Mouse (Mus musculus) liver, embryonic 16.5 days (tissue): ENCODE results near the gene Gzmb. TPM values are rescaled to one million over a fixed set of nuclear protein-coding genes. Genes with fewer than 3 reads are reported as not detected.
"Not testable (repeated sequence)": the region's sequence is repeated elsewhere in the genome, so short reads cannot be mapped to it uniquely, and the experiment has no call there.

Experiments
- ATAC-seq: fragments of 200-750 bp; cut with Nextera tagmentation; 2 replicates; pipeline ENCODE4 v1.8.0; 2017; ENCODE audit warnings: low read depth, mild to moderate bottlenecking, moderate number of reproducible peaks, moderate library complexity
- H3K27ac ChIP-seq: fragments of 300-500 bp; sonication (generic); 2 replicates; pipeline ENCODE4 v1.5.1; 2014; ENCODE audit warnings: mild to moderate bottlenecking, low read length
- H3K27me3 ChIP-seq: fragments of 300-500 bp; sonication (generic); 2 replicates; pipeline ENCODE4 v1.6.1; 2014; ENCODE audit warnings: low read depth, low read length, mixed read lengths; ENCODE audit not compliant: control insufficient read depth, insufficient read depth
- H3K36me3 ChIP-seq: fragments of 300-500 bp; sonication (generic); 2 replicates; pipeline ENCODE4 v1.6.1; 2014; ENCODE audit warnings: mild to moderate bottlenecking; ENCODE audit not compliant: control insufficient read depth, insufficient read depth
- H3K4me1 ChIP-seq: fragments of 300-500 bp; sonication (generic); 2 replicates; pipeline ENCODE4 v1.6.1; 2014; ENCODE audit warnings: low read depth, low read length, mixed read lengths; ENCODE audit not compliant: control insufficient read depth
- H3K4me2 ChIP-seq: fragments of 300-500 bp; sonication (generic); 2 replicates; pipeline ENCODE4 v1.6.1; 2014; ENCODE audit warnings: low read depth, low read length, mixed read lengths
- H3K4me3 ChIP-seq: fragments of 300-500 bp; sonication (generic); 2 replicates; pipeline ENCODE4 v1.5.1; 2014; ENCODE audit warnings: low read depth, mild to moderate bottlenecking, low read length
- H3K9ac ChIP-seq: fragments of 300-500 bp; sonication (generic); 2 replicates; pipeline ENCODE4 v1.6.1; 2014; ENCODE audit warnings: low read depth, low read length
- H3K9me3 ChIP-seq: fragments of 300-500 bp; sonication (generic); replicated peaks from 2 replicates; pipeline ENCODE4 v1.6.1; 2016; ENCODE audit warnings: low read length; ENCODE audit not compliant: control insufficient read depth
- WGBS: fragments of 180-500 bp; shearing (Covaris S2); extraction: QIAGEN DNeasy Blood & Tissue Kit; methylation state at CpG from one replicate; pipeline ENCODE4 v1.1.7; 2014; ENCODE audit not compliant: insufficient replicate concordance; 5-methylcytosine and 5-hydroxymethylcytosine counted together
- polyA plus RNA-seq: library from polyadenylated mRNA; unstranded; fragments of >200 nt; fragmentation: Nextera tagmentation; extraction: Ambion mirVana; gene quantifications from 2 replicates; pipeline ENCODE4 v1.2.1, GENCODE M21; 2015

The Gzmb gene
- polyA plus RNA-seq, 1 experiment from 2014 or later, result 0.83 TPM

DNA sequence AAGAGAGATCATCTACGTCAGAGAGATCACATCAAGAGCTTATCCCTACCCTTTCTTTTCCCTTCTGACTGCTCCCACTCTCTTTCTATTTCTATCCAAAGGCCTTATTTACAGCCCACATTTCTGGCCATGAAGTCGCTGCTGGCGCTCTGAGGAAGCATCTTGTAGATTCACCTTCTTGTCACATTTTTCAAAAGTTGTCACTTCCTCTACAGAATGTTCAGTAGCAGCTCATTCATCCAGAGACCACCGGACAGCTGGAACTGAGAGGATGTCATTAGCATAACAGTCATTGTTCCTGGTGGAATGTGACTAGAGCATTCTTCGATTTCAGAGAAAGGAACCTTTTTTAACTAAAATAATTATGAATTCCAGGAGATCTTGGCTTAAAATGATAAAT is 26.6 kb upstream of the Gzmb start:
- Histone ChIP-seq H3K27ac (no peak overlapping the region), H3K4me3 (no peak overlapping the region), H3K4me2 (no peak overlapping the region), H3K9ac (no peak overlapping the region), H3K36me3 (no peaks in the 10 kb centered on the region), H3K27me3 (no peaks in the 10 kb centered on the region), H3K4me1 (no peaks in the 10 kb centered on the region), H3K9me3 (no peaks in the 10 kb centered on the region)
- WGBS, result 33% methylated on average over 5 of the region's 5 CpGs
- no peak for ATAC-seq

DNA sequence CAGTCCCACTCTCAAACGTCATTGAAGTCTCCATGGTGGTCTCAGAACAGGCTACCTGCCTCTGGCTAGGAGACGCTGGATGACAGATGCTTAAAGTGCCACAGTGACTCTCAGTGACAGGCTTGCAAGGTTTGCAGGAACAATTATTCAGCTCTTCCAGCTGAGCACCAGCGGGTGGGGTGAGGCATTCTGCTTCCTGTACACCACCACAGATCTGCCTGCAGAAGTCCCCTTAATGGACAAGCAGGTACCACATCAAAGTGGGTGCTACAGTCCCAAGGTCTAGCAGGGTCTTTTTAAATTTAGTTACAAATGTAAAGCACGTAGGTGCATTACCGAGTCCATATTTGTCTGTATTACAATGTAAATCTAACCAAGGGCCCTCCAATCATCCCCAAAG is 25.7 kb upstream of the Gzmb start:
- Histone ChIP-seq H3K27ac (no peak overlapping the region), H3K4me3 (no peak overlapping the region), H3K36me3 (no peaks in the 10 kb centered on the region), H3K4me1 (no peaks in the 10 kb centered on the region), H3K4me2 (no peak overlapping the region), H3K27me3 (no peaks in the 10 kb centered on the region), H3K9me3 (no peaks in the 10 kb centered on the region), H3K9ac (no peak overlapping the region)
- 46% methylated on average over 5 of the region's 5 CpGs for WGBS
- ATAC-seq, result no peak

DNA sequence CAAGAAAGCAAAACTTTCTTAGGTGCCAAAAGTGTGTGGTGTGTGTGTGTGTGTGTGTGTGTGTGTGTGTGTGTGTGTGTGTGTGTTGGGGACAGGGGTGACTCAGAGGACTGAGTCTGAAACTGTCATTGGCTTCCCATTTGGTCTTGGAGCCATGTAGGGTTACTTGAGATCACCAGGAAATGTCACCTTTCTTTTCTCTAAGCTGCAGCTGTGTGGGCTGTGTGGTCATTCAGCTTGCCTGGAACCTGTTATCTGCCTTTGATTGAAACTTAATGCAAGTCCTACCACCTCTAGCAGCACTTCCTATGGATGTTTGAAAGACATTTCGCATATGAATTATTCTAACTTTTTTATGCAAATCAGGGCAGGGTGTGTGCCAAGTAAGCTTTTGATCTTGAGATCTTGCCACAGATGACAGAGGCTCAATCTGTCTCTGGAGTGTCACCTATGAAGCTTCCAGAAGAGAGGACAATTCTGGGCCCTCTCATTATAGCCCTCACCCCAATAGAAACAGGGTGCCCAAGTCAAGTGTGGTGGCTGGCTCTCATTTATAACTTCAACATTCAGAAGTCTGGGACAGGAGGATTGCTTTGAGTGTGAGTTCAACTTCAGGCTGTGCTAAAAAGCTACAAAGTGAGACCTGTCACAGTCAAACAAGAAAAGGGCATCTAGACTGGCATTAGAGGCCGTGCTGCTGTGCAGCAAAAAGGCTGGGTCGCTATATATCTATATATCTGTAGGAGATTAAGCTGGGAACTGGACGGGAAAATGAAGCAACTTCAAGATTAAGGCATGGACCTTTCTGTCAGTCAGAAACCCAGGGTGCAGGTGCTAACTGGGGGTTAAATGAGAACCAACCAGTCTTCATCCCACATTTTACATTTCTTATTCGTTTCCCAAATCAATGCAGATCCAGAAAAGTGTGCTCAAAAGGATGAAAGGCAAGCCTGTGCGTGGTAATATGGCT is 22.6 kb upstream of the Gzmb start:
- H3K9me3 ChIP-seq, result no peaks in the 10 kb centered on the region
- H3K9ac ChIP-seq, result no peak overlapping the region
- H3K4me1 ChIP-seq, result no peaks in the 10 kb centered on the region
- H3K27ac ChIP-seq, result no peak overlapping the region
- no peaks in the 10 kb centered on the region for H3K27me3 ChIP-seq
- no peak for ATAC-seq
- 57% methylated on average over 6 of the region's 6 CpGs for WGBS
- no peaks in the 10 kb centered on the region for H3K36me3 ChIP-seq
- no peak overlapping the region for H3K4me2 ChIP-seq
- no peak overlapping the region for H3K4me3 ChIP-seq

DNA sequence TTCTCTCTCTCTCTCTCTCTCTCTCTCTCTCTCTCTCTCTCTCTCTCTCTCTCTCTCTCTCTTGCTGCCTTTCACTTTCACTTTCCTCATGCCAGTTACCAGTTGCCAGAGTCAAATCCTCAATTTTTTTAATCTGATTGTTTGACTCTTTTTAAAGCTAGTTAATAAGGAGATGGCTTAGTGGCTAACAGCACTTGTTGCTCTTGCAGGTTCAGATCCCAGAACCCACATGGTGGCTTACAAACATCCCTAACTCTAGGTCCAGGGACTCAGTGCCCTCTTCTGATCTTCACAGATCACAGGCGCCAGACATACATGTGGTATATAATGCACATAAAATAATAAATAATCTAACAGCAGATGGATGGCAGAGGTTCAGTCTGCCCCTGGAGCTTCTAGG is 21.8 kb upstream of the Gzmb start:
- Histone ChIP-seq H3K9me3 (no peaks in the 10 kb centered on the region), H3K27ac (no peak overlapping the region), H3K4me1 (no peaks in the 10 kb centered on the region), H3K27me3 (no peaks in the 10 kb centered on the region), H3K4me3 (no peak overlapping the region), H3K4me2 (no peak overlapping the region), H3K36me3 (no peaks in the 10 kb centered on the region), H3K9ac (no peak overlapping the region)
- 45% methylated on average over 1 of the region's 1 CpGs for WGBS
- ATAC-seq, result no peak

DNA sequence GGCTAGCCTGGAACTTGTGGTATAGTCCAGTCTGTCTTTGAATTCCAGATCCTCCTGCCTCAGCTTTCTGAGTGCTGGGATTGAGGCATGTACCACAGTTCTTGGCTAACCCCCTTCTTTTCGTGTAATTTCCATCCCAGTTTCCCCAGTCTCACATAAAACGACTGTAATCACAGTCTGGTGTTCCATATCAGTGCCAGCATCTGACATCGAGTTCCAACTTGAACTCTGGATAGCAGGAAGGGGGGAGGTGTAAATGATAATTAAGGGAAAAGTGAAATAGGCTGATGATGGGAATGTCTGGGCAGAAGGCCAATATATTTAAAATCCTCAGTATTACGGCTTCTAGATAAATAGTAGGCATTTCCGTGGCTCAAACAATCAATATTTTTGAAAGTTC is 19.0 kb upstream of the Gzmb start:
- no peak overlapping the region for H3K4me3 ChIP-seq
- WGBS, result 46% methylated on average over 5 of the region's 5 CpGs
- no peak overlapping the region for H3K27ac ChIP-seq
- no peaks in the 10 kb centered on the region for H3K36me3 ChIP-seq
- no peak for ATAC-seq
- no peaks in the 10 kb centered on the region for H3K4me1 ChIP-seq
- no peaks in the 10 kb centered on the region for H3K27me3 ChIP-seq
- no peak overlapping the region for H3K9ac ChIP-seq
- no peak overlapping the region for H3K4me2 ChIP-seq
- H3K9me3 ChIP-seq, result no peaks in the 10 kb centered on the region

DNA sequence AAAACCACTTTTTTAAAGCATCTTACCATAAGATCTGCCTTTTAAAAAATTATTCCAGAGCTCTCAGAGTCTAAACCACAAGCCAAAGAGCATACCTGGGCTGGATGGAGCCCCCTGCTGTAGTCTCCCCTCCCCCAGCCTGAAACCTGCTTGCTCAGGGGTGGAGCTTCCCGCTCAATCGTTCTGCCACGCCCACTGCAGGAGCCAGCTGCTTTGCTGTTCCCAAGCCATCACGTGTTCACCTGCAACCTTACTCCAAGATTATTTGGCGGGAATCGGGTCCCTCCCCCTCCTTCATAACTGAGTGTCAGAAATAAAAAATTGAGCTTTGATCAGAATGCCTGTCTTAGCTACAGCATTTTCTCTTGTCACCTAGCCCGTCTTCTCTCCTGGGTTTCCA is 16.6 kb upstream of the Gzmb start:
- H3K9me3 ChIP-seq, H3K27me3 ChIP-seq, ATAC-seq, H3K27ac ChIP-seq, H3K4me2 ChIP-seq, H3K4me1 ChIP-seq, H3K4me3 ChIP-seq, H3K36me3 ChIP-seq, H3K9ac ChIP-seq: not testable (repeated sequence)
- 30% methylated on average over 7 of the region's 7 CpGs for whole genome bisulfite sequencing

DNA sequence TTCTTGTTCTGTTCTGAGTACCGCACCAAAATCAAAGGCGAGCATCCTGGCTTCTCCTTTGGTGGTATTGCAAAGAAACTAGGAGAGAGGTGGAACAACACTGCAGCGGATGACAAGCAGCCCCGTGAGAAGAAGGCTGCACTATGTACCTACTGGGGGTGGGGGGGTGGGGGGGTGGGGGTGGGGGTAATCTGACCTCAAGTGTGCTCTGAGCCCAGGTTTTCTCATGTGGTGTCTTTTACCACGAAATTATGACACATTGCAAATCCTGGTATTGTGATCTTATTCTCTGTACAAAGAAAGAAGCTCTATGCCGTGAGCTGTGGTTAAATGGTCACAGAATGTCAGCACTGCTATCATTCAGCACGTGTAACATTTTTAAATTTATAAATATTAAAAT is 14.0 kb upstream of the Gzmb start:
- not testable (repeated sequence) for H3K4me1 ChIP-seq, H3K4me2 ChIP-seq, H3K27ac ChIP-seq, H3K36me3 ChIP-seq, ATAC-seq, H3K9ac ChIP-seq, H3K4me3 ChIP-seq, H3K27me3 ChIP-seq, H3K9me3 ChIP-seq
- WGBS, result 63% methylated on average over 7 of the region's 7 CpGs

DNA sequence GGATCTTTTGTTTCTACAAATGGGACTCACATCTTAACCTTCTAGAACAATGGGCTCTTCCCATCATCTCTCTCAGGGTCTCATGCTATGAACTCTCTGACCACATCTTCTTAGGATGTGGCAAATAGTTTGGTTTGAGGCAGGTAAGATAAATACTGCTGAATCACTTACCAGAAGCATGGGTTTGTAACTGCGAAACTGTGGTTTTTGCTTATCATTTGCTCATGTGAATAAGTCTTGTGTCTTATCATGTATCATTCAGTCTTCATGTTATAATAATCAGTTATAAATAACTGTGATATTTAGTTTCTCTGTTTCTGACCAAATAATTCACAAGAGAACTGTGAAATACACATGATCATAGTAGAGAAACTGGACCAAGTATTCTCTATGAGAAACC is 4.0 kb upstream of the Gzmb start:
- Histone ChIP-seq H3K4me2 (no peak overlapping the region), H3K27ac (no peak overlapping the region), H3K4me1 (no peaks in the 10 kb centered on the region), H3K27me3 (no peaks in the 10 kb centered on the region), H3K9me3 (no peaks in the 10 kb centered on the region), H3K4me3 (no peak overlapping the region), H3K9ac (no peak overlapping the region), H3K36me3 (no peaks in the 10 kb centered on the region)
- no peak for ATAC-seq
- 20% methylated on average over 1 of the region's 1 CpGs for WGBS

DNA sequence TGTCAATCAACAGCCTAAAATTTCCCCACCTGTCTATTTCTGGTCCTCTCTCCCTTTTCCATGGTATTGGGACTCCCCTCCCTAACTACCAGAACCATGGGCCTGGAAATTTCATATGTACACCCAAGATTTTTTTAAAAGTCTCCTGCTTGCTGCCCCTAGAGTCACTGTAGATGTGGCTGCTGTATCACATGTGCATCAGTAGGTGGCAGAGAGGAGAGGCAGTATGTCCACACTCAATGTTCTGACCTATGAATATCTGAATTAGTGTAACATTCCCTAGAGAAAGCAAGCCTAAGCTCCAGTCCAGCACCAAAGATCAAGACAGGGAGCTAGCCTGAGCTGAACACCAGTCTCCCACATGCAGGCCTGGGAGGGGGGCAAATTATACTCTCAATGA is 21.7 kb downstream of the Gzmb start:
- Histone ChIP-seq H3K27ac (no peak overlapping the region), H3K36me3 (no peaks in the 10 kb centered on the region), H3K27me3 (no peaks in the 10 kb centered on the region), H3K9ac (no peak overlapping the region), H3K4me3 (no peak overlapping the region), H3K4me2 (no peak overlapping the region), H3K9me3 (no peaks in the 10 kb centered on the region), H3K4me1 (no peaks in the 10 kb centered on the region)
- no peak for ATAC-seq
